Mouse (Mus musculus): ENCODE results near the gene Spred2. TPM values are rescaled to one million over a fixed set of nuclear protein-coding genes. Genes with fewer than 3 reads are reported as not detected.

The Spred2 gene
- polyA plus RNA-seq, 1 experiment from 2014 or later, result 5.0 TPM

- Histone ChIP-seq H3K4me2 (ENCODE audit: low read depth, low read length) (no peak overlapping the region), H3K27me3 (ENCODE audit: control insufficient read depth, insufficient read depth, low read length) (no peaks in the 10 kb centered on the region), H3K4me3 (replicated peaks; ENCODE audit: low read length) (no peak overlapping the region), H3K9me3 (replicated peaks; ENCODE audit: control insufficient read depth, low read length) (no peaks in the 10 kb centered on the region), H3K36me3 (ENCODE audit: control insufficient read depth, insufficient read depth, low read length) (no peaks in the 10 kb centered on the region), H3K9ac (ENCODE audit: low read length) (no peak overlapping the region), H3K27ac (ENCODE audit: low read length) (no peak overlapping the region), H3K4me1 (ENCODE audit: control insufficient read depth, insufficient read depth, low read length) (peaks cover 18% of the 10 kb centered on the region)
- 0 out of 2 replicates have a peak, but pooled peaks have one; percentile 34 for ATAC-seq (ENCODE audit: insufficient read depth, low FRiP score)
- WGBS, result 79% methylated on average over 14 of the region's 14 CpGs
These were observed 8.9 kb downstream of the Spred2 start for GRCm38 (mm10) chr11:19932983-19933511.

GRCm38 (mm10) chr11:19935524-19936354 lies 11.6 kb downstream of the Spred2 start:
- no peaks in the 10 kb centered on the region for H3K9me3 ChIP-seq (replicated peaks; ENCODE audit: control insufficient read depth, low read length)
- WGBS, result 32% methylated on average over 7 of the region's 7 CpGs
- H3K36me3 ChIP-seq (ENCODE audit: control insufficient read depth, insufficient read depth, low read length), result no peaks in the 10 kb centered on the region
- H3K4me3 ChIP-seq (replicated peaks; ENCODE audit: low read length), result no peak overlapping the region
- no peak overlapping the region for H3K9ac ChIP-seq (ENCODE audit: low read length)
- ATAC-seq (ENCODE audit: insufficient read depth, low FRiP score), result no peak
- H3K27ac ChIP-seq (ENCODE audit: low read length), result no peak overlapping the region
- no peaks in the 10 kb centered on the region for H3K27me3 ChIP-seq (ENCODE audit: control insufficient read depth, insufficient read depth, low read length)
- peaks cover 13% of the 10 kb centered on the region for H3K4me1 ChIP-seq (ENCODE audit: control insufficient read depth, insufficient read depth, low read length)
- H3K4me2 ChIP-seq (ENCODE audit: low read depth, low read length), result no peak overlapping the region

GRCm38 (mm10) chr11:19938456-19939004 lies 14.4 kb downstream of the Spred2 start:
- no peak overlapping the region for H3K4me3 ChIP-seq (replicated peaks; ENCODE audit: low read length)
- H3K36me3 ChIP-seq (ENCODE audit: control insufficient read depth, insufficient read depth, low read length), result no peaks in the 10 kb centered on the region
- ATAC-seq (ENCODE audit: insufficient read depth, low FRiP score), result no peak
- WGBS, result 93% methylated on average over 10 of the region's 10 CpGs
- no peaks in the 10 kb centered on the region for H3K9me3 ChIP-seq (replicated peaks; ENCODE audit: control insufficient read depth, low read length)
- no peak overlapping the region for H3K9ac ChIP-seq (ENCODE audit: low read length)
- no peaks in the 10 kb centered on the region for H3K27me3 ChIP-seq (ENCODE audit: control insufficient read depth, insufficient read depth, low read length)
- H3K4me2 ChIP-seq (ENCODE audit: low read depth, low read length), result no peak overlapping the region
- no peak overlapping the region for H3K27ac ChIP-seq (ENCODE audit: low read length)
- H3K4me1 ChIP-seq (ENCODE audit: control insufficient read depth, insufficient read depth, low read length), result peaks cover 26% of the 10 kb centered on the region

GRCm38 (mm10) chr11:19939305-19939730 lies 15.1 kb downstream of the Spred2 start:
- H3K4me3 ChIP-seq (replicated peaks; ENCODE audit: low read length), result no peak overlapping the region
- H3K4me2 ChIP-seq (ENCODE audit: low read depth, low read length), result no peak overlapping the region
- no peaks in the 10 kb centered on the region for H3K36me3 ChIP-seq (ENCODE audit: control insufficient read depth, insufficient read depth, low read length)
- H3K9me3 ChIP-seq (replicated peaks; ENCODE audit: control insufficient read depth, low read length), result no peaks in the 10 kb centered on the region
- no peak for ATAC-seq (ENCODE audit: insufficient read depth, low FRiP score)
- no peak overlapping the region for H3K27ac ChIP-seq (ENCODE audit: low read length)
- no peak overlapping the region for H3K9ac ChIP-seq (ENCODE audit: low read length)
- WGBS, result 60% methylated on average over 5 of the region's 5 CpGs
- H3K27me3 ChIP-seq (ENCODE audit: control insufficient read depth, insufficient read depth, low read length), result no peaks in the 10 kb centered on the region
- H3K4me1 ChIP-seq (ENCODE audit: control insufficient read depth, insufficient read depth, low read length), result peaks cover 26% of the 10 kb centered on the region

- H3K27me3 ChIP-seq (ENCODE audit: control insufficient read depth, insufficient read depth, low read length), result no peaks in the 10 kb centered on the region
- no peak overlapping the region for H3K27ac ChIP-seq (ENCODE audit: low read length)
- no peak overlapping the region for H3K4me2 ChIP-seq (ENCODE audit: low read depth, low read length)
- WGBS, result 91% methylated on average over 8 of the region's 8 CpGs
- H3K4me3 ChIP-seq (replicated peaks; ENCODE audit: low read length), result no peak overlapping the region
- H3K9me3 ChIP-seq (replicated peaks; ENCODE audit: control insufficient read depth, low read length), result no peaks in the 10 kb centered on the region
- ATAC-seq (ENCODE audit: insufficient read depth, low FRiP score), result no peak
- H3K36me3 ChIP-seq (ENCODE audit: control insufficient read depth, insufficient read depth, low read length), result no peaks in the 10 kb centered on the region
- H3K9ac ChIP-seq (ENCODE audit: low read length), result no peak overlapping the region
- H3K4me1 ChIP-seq (ENCODE audit: control insufficient read depth, insufficient read depth, low read length), result peaks cover 26% of the 10 kb centered on the region
These were observed 15.7 kb downstream of the Spred2 start for GRCm38 (mm10) chr11:19939831-19940230.

GRCm38 (mm10) chr11:19941156-19941777 lies 17.1 kb downstream of the Spred2 start:
- Histone ChIP-seq H3K36me3 (ENCODE audit: control insufficient read depth, insufficient read depth, low read length) (peaks cover 6% of the 10 kb centered on the region; the same call in 1 of the 2 replicates), H3K4me1 (ENCODE audit: control insufficient read depth, insufficient read depth, low read length) (peaks cover 28% of the 10 kb centered on the region), H3K27ac (ENCODE audit: low read length) (peak overlapping the region; percentile 25; the same call in 1 of the 2 replicates), H3K9ac (ENCODE audit: low read length) (0 out of 2 replicates have a peak overlapping the region, but pooled peaks have one; percentile 17), H3K9me3 (replicated peaks; ENCODE audit: control insufficient read depth, low read length) (no peaks in the 10 kb centered on the region), H3K4me3 (replicated peaks; ENCODE audit: low read length) (no peak overlapping the region), H3K4me2 (ENCODE audit: low read depth, low read length) (no peak overlapping the region), H3K27me3 (ENCODE audit: control insufficient read depth, insufficient read depth, low read length) (no peaks in the 10 kb centered on the region)
- WGBS, result 73% methylated on average over 12 of the region's 12 CpGs
- peak; percentile 38; the same call in 1 of the 2 replicates for ATAC-seq (ENCODE audit: insufficient read depth, low FRiP score)

- Histone ChIP-seq H3K4me1 (ENCODE audit: control insufficient read depth, insufficient read depth, low read length) (peaks cover 25% of the 10 kb centered on the region), H3K36me3 (ENCODE audit: control insufficient read depth, insufficient read depth, low read length) (peaks cover 6% of the 10 kb centered on the region; the same call in 1 of the 2 replicates), H3K9ac (ENCODE audit: low read length) (0 out of 2 replicates have a peak overlapping the region, but pooled peaks have one; percentile 17), H3K4me2 (ENCODE audit: low read depth, low read length) (no peak overlapping the region), H3K9me3 (replicated peaks; ENCODE audit: control insufficient read depth, low read length) (no peaks in the 10 kb centered on the region), H3K27me3 (ENCODE audit: control insufficient read depth, insufficient read depth, low read length) (no peaks in the 10 kb centered on the region), H3K27ac (ENCODE audit: low read length) (peak overlapping the region; percentile 25; the same call in 1 of the 2 replicates), H3K4me3 (replicated peaks; ENCODE audit: low read length) (no peak overlapping the region)
- ATAC-seq (ENCODE audit: insufficient read depth, low FRiP score), result peak; percentile 34; the same call in 1 of the 2 replicates
- WGBS, result 69% methylated on average over 4 of the region's 4 CpGs
These were observed 17.8 kb downstream of the Spred2 start for GRCm38 (mm10) chr11:19941978-19942377.

GRCm38 (mm10) chr11:19943753-19944152 lies 19.6 kb downstream of the Spred2 start:
- H3K9me3 ChIP-seq (replicated peaks; ENCODE audit: control insufficient read depth, low read length), result no peaks in the 10 kb centered on the region
- 83% methylated on average over 2 of the region's 2 CpGs for WGBS
- H3K27me3 ChIP-seq (ENCODE audit: control insufficient read depth, insufficient read depth, low read length), result no peaks in the 10 kb centered on the region
- peaks cover 6% of the 10 kb centered on the region; the same call in 1 of the 2 replicates for H3K36me3 ChIP-seq (ENCODE audit: control insufficient read depth, insufficient read depth, low read length)
- no peak overlapping the region for H3K27ac ChIP-seq (ENCODE audit: low read length)
- ATAC-seq (ENCODE audit: insufficient read depth, low FRiP score), result no peak
- no peak overlapping the region for H3K4me3 ChIP-seq (replicated peaks; ENCODE audit: low read length)
- no peak overlapping the region for H3K4me2 ChIP-seq (ENCODE audit: low read depth, low read length)
- H3K4me1 ChIP-seq (ENCODE audit: control insufficient read depth, insufficient read depth, low read length), result peaks cover 36% of the 10 kb centered on the region
- no peak overlapping the region for H3K9ac ChIP-seq (ENCODE audit: low read length)

Measured in stomach, embryonic 16.5 days (tissue).